Mouse (Mus musculus): ENCODE data around the gene Cttnbp2. TPM values are rescaled to one million over a fixed set of nuclear protein-coding genes. Genes with fewer than 3 reads are reported as not detected.
"Not testable (repeated sequence)": the region's sequence is repeated elsewhere in the genome, so short reads cannot be mapped to it uniquely, and the experiment has no call there.

Cttnbp2 gene
- polyA plus RNA-seq, 1 experiment from 2014 or later: 9.8 TPM

- Histone ChIP-seq H3K9ac (ENCODE audit: low read depth, low read length) (no peak overlapping the region), H3K4me3 (ENCODE audit: low read depth, low read length) (no peak overlapping the region), H3K9me3 (replicated peaks; ENCODE audit: control insufficient read depth, low read length) (no peaks in the 10 kb centered on the region), H3K36me3 (ENCODE audit: control insufficient read depth, insufficient read depth, low read length) (no peaks in the 10 kb centered on the region), H3K27ac (ENCODE audit: low read depth, low read length) (no peak overlapping the region), H3K4me2 (no peak overlapping the region), H3K27me3 (ENCODE audit: control insufficient read depth, insufficient read depth, low read length) (no peaks in the 10 kb centered on the region), H3K4me1 (ENCODE audit: control insufficient read depth, insufficient read depth, low read length) (no peaks in the 10 kb centered on the region)
- 78% methylated on average over 6 of the region's 6 CpGs for WGBS (ENCODE audit: insufficient replicate concordance)
- no peak for ATAC-seq (replicated peaks; ENCODE audit: insufficient number of reproducible peaks, low FRiP score, low TSS enrichment)
Measured at GRCm38 (mm10) chr6:18417866-18418454, 96.7 kb downstream of the Cttnbp2 start.

- Histone ChIP-seq H3K4me1 (ENCODE audit: control insufficient read depth, insufficient read depth, low read length) (no peaks in the 10 kb centered on the region), H3K9ac (ENCODE audit: low read depth, low read length) (no peak overlapping the region), H3K4me3 (ENCODE audit: low read depth, low read length) (no peak overlapping the region), H3K27ac (ENCODE audit: low read depth, low read length) (no peak overlapping the region), H3K27me3 (ENCODE audit: control insufficient read depth, insufficient read depth, low read length) (no peaks in the 10 kb centered on the region), H3K36me3 (ENCODE audit: control insufficient read depth, insufficient read depth, low read length) (no peaks in the 10 kb centered on the region), H3K4me2 (no peak overlapping the region), H3K9me3 (replicated peaks; ENCODE audit: control insufficient read depth, low read length) (no peaks in the 10 kb centered on the region)
- WGBS (ENCODE audit: insufficient replicate concordance): 79% methylated on average over 4 of the region's 4 CpGs
- ATAC-seq (replicated peaks; ENCODE audit: insufficient number of reproducible peaks, low FRiP score, low TSS enrichment): no peak
Measured at GRCm38 (mm10) chr6:18415961-18416360, 98.7 kb downstream of the Cttnbp2 start.

- no peak for ATAC-seq (replicated peaks; ENCODE audit: insufficient number of reproducible peaks, low FRiP score, low TSS enrichment)
- no peaks in the 10 kb centered on the region for H3K9me3 ChIP-seq (replicated peaks; ENCODE audit: control insufficient read depth, low read length)
- no peak overlapping the region for H3K27ac ChIP-seq (ENCODE audit: low read depth, low read length)
- no peaks in the 10 kb centered on the region for H3K4me1 ChIP-seq (ENCODE audit: control insufficient read depth, insufficient read depth, low read length)
- no peaks in the 10 kb centered on the region for H3K36me3 ChIP-seq (ENCODE audit: control insufficient read depth, insufficient read depth, low read length)
- H3K4me3 ChIP-seq (ENCODE audit: low read depth, low read length): no peak overlapping the region
- no peak overlapping the region for H3K9ac ChIP-seq (ENCODE audit: low read depth, low read length)
- H3K4me2 ChIP-seq: no peak overlapping the region
- no peaks in the 10 kb centered on the region for H3K27me3 ChIP-seq (ENCODE audit: control insufficient read depth, insufficient read depth, low read length)
- WGBS (ENCODE audit: insufficient replicate concordance): 84% methylated on average over 1 of the region's 1 CpGs
Measured at GRCm38 (mm10) chr6:18411505-18412225, 103.0 kb downstream of the Cttnbp2 start.

- Histone ChIP-seq H3K27ac (ENCODE audit: low read depth, low read length) (no peak overlapping the region), H3K4me2 (no peak overlapping the region), H3K9ac (ENCODE audit: low read depth, low read length) (no peak overlapping the region), H3K36me3 (ENCODE audit: control insufficient read depth, insufficient read depth, low read length) (0 out of 2 replicates have a peak, but pooled peaks cover 4% of the 10 kb centered on the region), H3K27me3 (ENCODE audit: control insufficient read depth, insufficient read depth, low read length) (no peaks in the 10 kb centered on the region), H3K4me3 (ENCODE audit: low read depth, low read length) (no peak overlapping the region), H3K9me3 (replicated peaks; ENCODE audit: control insufficient read depth, low read length) (no peaks in the 10 kb centered on the region), H3K4me1 (ENCODE audit: control insufficient read depth, insufficient read depth, low read length) (no peaks in the 10 kb centered on the region)
- ATAC-seq (replicated peaks; ENCODE audit: insufficient number of reproducible peaks, low FRiP score, low TSS enrichment): no peak
- WGBS (ENCODE audit: insufficient replicate concordance): 91% methylated on average over 7 of the region's 7 CpGs
Measured at GRCm38 (mm10) chr6:18408445-18408844, 106.2 kb downstream of the Cttnbp2 start.

GRCm38 (mm10) chr6:18401066-18401674, 113.5 kb downstream of the Cttnbp2 start:
- no peaks in the 10 kb centered on the region for H3K27me3 ChIP-seq (ENCODE audit: control insufficient read depth, insufficient read depth, low read length)
- WGBS (ENCODE audit: insufficient replicate concordance): 85% methylated on average over 1 of the region's 1 CpGs
- no peak for ATAC-seq (replicated peaks; ENCODE audit: insufficient number of reproducible peaks, low FRiP score, low TSS enrichment)
- no peak overlapping the region for H3K4me2 ChIP-seq
- H3K9ac ChIP-seq (ENCODE audit: low read depth, low read length): no peak overlapping the region
- H3K4me1 ChIP-seq (ENCODE audit: control insufficient read depth, insufficient read depth, low read length): no peaks in the 10 kb centered on the region
- no peak overlapping the region for H3K27ac ChIP-seq (ENCODE audit: low read depth, low read length)
- H3K36me3 ChIP-seq (ENCODE audit: control insufficient read depth, insufficient read depth, low read length): peaks cover 4% of the 10 kb centered on the region; the same call in 1 of the 2 replicates
- H3K4me3 ChIP-seq (ENCODE audit: low read depth, low read length): no peak overlapping the region
- no peaks in the 10 kb centered on the region for H3K9me3 ChIP-seq (replicated peaks; ENCODE audit: control insufficient read depth, low read length)

- 0 out of 2 replicates have a peak, but pooled peaks cover 7% of the 10 kb centered on the region for H3K36me3 ChIP-seq (ENCODE audit: control insufficient read depth, insufficient read depth, low read length)
- no peaks in the 10 kb centered on the region for H3K9me3 ChIP-seq (replicated peaks; ENCODE audit: control insufficient read depth, low read length)
- 74% methylated on average over 2 of the region's 2 CpGs for WGBS (ENCODE audit: insufficient replicate concordance)
- ATAC-seq (replicated peaks; ENCODE audit: insufficient number of reproducible peaks, low FRiP score, low TSS enrichment): no peak
- no peaks in the 10 kb centered on the region for H3K27me3 ChIP-seq (ENCODE audit: control insufficient read depth, insufficient read depth, low read length)
- H3K9ac ChIP-seq (ENCODE audit: low read depth, low read length): no peak overlapping the region
- no peak overlapping the region for H3K27ac ChIP-seq (ENCODE audit: low read depth, low read length)
- no peak overlapping the region for H3K4me3 ChIP-seq (ENCODE audit: low read depth, low read length)
- no peaks in the 10 kb centered on the region for H3K4me1 ChIP-seq (ENCODE audit: control insufficient read depth, insufficient read depth, low read length)
- H3K4me2 ChIP-seq: no peak overlapping the region
Measured at GRCm38 (mm10) chr6:18381380-18381779, 133.3 kb downstream of the Cttnbp2 start.

- ATAC-seq (replicated peaks; ENCODE audit: insufficient number of reproducible peaks, low FRiP score, low TSS enrichment): no peak
- no peaks in the 10 kb centered on the region for H3K4me1 ChIP-seq (ENCODE audit: control insufficient read depth, insufficient read depth, low read length)
- no peak overlapping the region for H3K9ac ChIP-seq (ENCODE audit: low read depth, low read length)
- WGBS (ENCODE audit: insufficient replicate concordance): 75% methylated on average over 13 of the region's 13 CpGs
- no peak overlapping the region for H3K27ac ChIP-seq (ENCODE audit: low read depth, low read length)
- no peaks in the 10 kb centered on the region for H3K27me3 ChIP-seq (ENCODE audit: control insufficient read depth, insufficient read depth, low read length)
- H3K36me3 ChIP-seq (ENCODE audit: control insufficient read depth, insufficient read depth, low read length): 0 out of 2 replicates have a peak, but pooled peaks cover 7% of the 10 kb centered on the region
- H3K4me2 ChIP-seq: no peak overlapping the region
- H3K4me3 ChIP-seq (ENCODE audit: low read depth, low read length): no peak overlapping the region
- no peaks in the 10 kb centered on the region for H3K9me3 ChIP-seq (replicated peaks; ENCODE audit: control insufficient read depth, low read length)
Measured at GRCm38 (mm10) chr6:18380300-18381202, 134.1 kb downstream of the Cttnbp2 start.

GRCm38 (mm10) chr6:18377755-18378154, 136.9 kb downstream of the Cttnbp2 start:
- H3K36me3 ChIP-seq (ENCODE audit: control insufficient read depth, insufficient read depth, low read length); H3K9me3 ChIP-seq (replicated peaks; ENCODE audit: control insufficient read depth, low read length); H3K27me3 ChIP-seq (ENCODE audit: control insufficient read depth, insufficient read depth, low read length); H3K27ac ChIP-seq (ENCODE audit: low read depth, low read length); H3K9ac ChIP-seq (ENCODE audit: low read depth, low read length); H3K4me2 ChIP-seq; ATAC-seq (replicated peaks; ENCODE audit: insufficient number of reproducible peaks, low FRiP score, low TSS enrichment); H3K4me3 ChIP-seq (ENCODE audit: low read depth, low read length); H3K4me1 ChIP-seq (ENCODE audit: control insufficient read depth, insufficient read depth, low read length): not testable (repeated sequence)
- 85% methylated on average over 2 of the region's 2 CpGs for WGBS (ENCODE audit: insufficient replicate concordance)

All from heart, embryonic 11.5 days (tissue).